Mouse (Mus musculus): ENCODE results near the gene Gcm1.

- TF ChIP-seq POLR2A (IDR thresholded peaks at IDR 0.05; ENCODE audit: borderline replicate concordance, insufficient read depth, low read length) = no peak
- no peak for TF ChIP-seq CTCF (IDR thresholded peaks at IDR 0.05; ENCODE audit: borderline replicate concordance, insufficient read depth, low read depth, low read length)
Observed at GRCm38 (mm10) chr9:78035831-78036230, 15.9 kb upstream of the Gcm1 start.

All from cerebellum, adult 2 months (tissue).